Mouse (Mus musculus) lung, postnatal 0 days (tissue): ENCODE measurements at regions not wholly inside any gene's neighbourhood (a gene's known extent, or its start where the extent isn't known, plus 50 kb on each side); places are given as distances from the start of the nearest gene placed in this dataset.

ENCODE experiments used
- CTCF ChIP-seq: IDR thresholded peaks from 2 replicates; pipeline ENCODE4 v1.5.1; 2016; ENCODE audit warnings: antibody characterized with exemption, mild to moderate bottlenecking
- EP300 ChIP-seq: IDR thresholded peaks from 2 replicates; pipeline ENCODE4 v1.6.1; 2016; ENCODE audit warnings: antibody characterized with exemption, mild to moderate bottlenecking, control low read depth

DNA sequence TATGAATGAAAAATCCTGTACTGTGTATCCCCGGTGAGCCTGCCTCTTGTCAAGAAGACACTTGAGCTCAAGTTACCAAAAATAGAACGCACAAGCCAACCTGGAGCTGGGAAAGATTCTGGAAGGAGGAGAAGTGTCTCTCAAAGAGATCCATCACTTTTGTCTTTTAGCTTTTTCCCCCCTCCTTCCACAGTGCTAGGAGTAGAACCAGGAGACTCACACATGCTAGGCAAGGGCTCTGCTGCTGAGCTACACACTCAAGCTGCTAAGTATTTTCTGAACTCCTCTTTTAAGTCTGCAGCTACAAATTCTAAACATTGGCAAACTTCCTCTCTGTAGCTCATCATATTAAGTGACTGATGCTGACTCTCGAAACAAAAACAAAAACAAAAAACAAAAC, 176.2 kb upstream of the Atp5g3 start:
- TF ChIP-seq CTCF (no peak), EP300 (no peak)
